ENCODE assay signal across 12 mouse cellular contexts in genomic region chr1:188973078-188973477, GRCm38 (mm10). TPM values are rescaled to one million over a fixed set of nuclear protein-coding genes. Genes with fewer than 3 reads are reported as not detected.
DNase-seq lines count a peak whose midpoint lies in the region; ATAC-seq lines count a peak whose summit lies in the region.
"Had no signal": no experiment of that assay in that cellular context is flagged by ENCODE, and none has a peak within 500 bp of the region (broad histone marks: within the 10 kb centered on the region; RNA-seq: fewer than 3 reads in every experiment).

No protein-coding gene starts in this region.

- no peak overlapping the region for H3K9ac ChIP-seq in heart, embryonic 13.5 days

- H3K4me2 ChIP-seq in heart, embryonic 13.5 days = no peak overlapping the region

- ATAC-seq in heart, embryonic 13.5 days (ENCODE audit: extremely low read depth, insufficient number of reproducible peaks, low FRiP score, low TSS enrichment) = peak; percentile 53; the same call in 1 of the 2 replicates
- peak; percentile 96 for ATAC-seq in erythroid progenitor cell, adult 5-6 weeks (replicated peaks; ENCODE audit: low FRiP score, poor library complexity, severe bottlenecking)
- 0 out of 2 replicates have a peak, but pooled peaks have one; percentile 30 for ATAC-seq in megakaryocyte, adult 5-6 weeks (ENCODE audit: poor library complexity, severe bottlenecking)

- H3K4me1 ChIP-seq in heart, embryonic 13.5 days = no peaks in the 10 kb centered on the region
- H3K4me1 ChIP-seq: midbrain, embryonic 10.5 days had no signal

- H3K36me3 ChIP-seq in heart, embryonic 13.5 days = peaks cover 91% of the 10 kb centered on the region

- no peak overlapping the region for H3K27ac ChIP-seq in heart, embryonic 13.5 days (replicated peaks)
- H3K27ac ChIP-seq: kidney, postnatal 0 days; midbrain, embryonic 10.5 days had no signal

- DNase-seq in heart, adult 8-10 months (ENCODE audit: low spot score) = no peak
- peak; percentile 74 for DNase-seq in c-Kit-negative CD71-positive TER-119-positive erythroid progenitor cells, embryonic 14.5 days (ENCODE audit: low read depth, low spot score)
- DNase-seq in testis, postnatal 10 days (ENCODE audit: low spot score) = no peak
- DNase-seq in right cerebral cortex, postnatal 36 days (ENCODE audit: low spot score in 2 of 2) = no peak
- DNase-seq: cerebellum, adult 18-20 months; heart, postnatal 14 days; right cerebral cortex, adult 18-20 months had no signal

- no peaks in the 10 kb centered on the region for H3K9me3 ChIP-seq in heart, embryonic 13.5 days
- H3K9me3 ChIP-seq: midbrain, embryonic 10.5 days had no signal

- WGBS in heart, embryonic 13.5 days = 84% methylated on average over 6 of the region's 6 CpGs

- no peaks in the 10 kb centered on the region for H3K27me3 ChIP-seq in heart, embryonic 13.5 days (replicated peaks)

- H3K4me3 ChIP-seq in heart, embryonic 13.5 days = no peak overlapping the region
- H3K4me3 ChIP-seq: midbrain, embryonic 10.5 days had no signal

RNA-seq across cellular contexts. Expression of gene Kctd3, which starts 34.6 kb away (rescaled TPM):
- 20.3 and 20.8 TPM in 2 replicates for polyA plus RNA-seq in heart, embryonic 13.5 days (2015; fragmentation: Nextera tagmentation; extraction: Ambion mirVana)
- total RNA-seq in heart, adult 8-10 months (2022) = 10 to 100 TPM; 10.9 to 15.4 (median 13.6) TPM
- total RNA-seq in erythroid progenitor cell, adult 5-6 weeks (2015; ENCODE audit: low replicate concordance) = 7.6 and 11.7 TPM in 2 replicates
- total RNA-seq in erythroid progenitor cell, adult 5-6 weeks (2017; ENCODE audit: low replicate concordance) = 10.2 and 14.8 TPM in 2 replicates
- 6.2 and 7.5 TPM in 2 replicates for total RNA-seq in megakaryocyte, adult 5-6 weeks (2015)
- 8.3 and 17.5 TPM in 2 replicates for total RNA-seq in megakaryocyte, adult 5-6 weeks (2017)

Comparison
In these comparisons a context has a peak if more than half of its experiments do, and no peak if none do; other contexts are left out.
1. ATAC-seq: peak in every context shown above with its lines; median percentile 96 in erythroid progenitor cell, adult 5-6 weeks; 53 in heart, embryonic 13.5 days; 30 in megakaryocyte, adult 5-6 weeks.